Mouse (Mus musculus): ENCODE measurements at regions not wholly inside any gene's neighbourhood (a gene's known extent, or its start where the extent isn't known, plus 50 kb on each side); places are given as distances from the start of the nearest gene placed in this dataset.
"Not testable (repeated sequence)": the region's sequence is repeated elsewhere in the genome, so short reads cannot be mapped to it uniquely, and the experiment has no call there.

DNA sequence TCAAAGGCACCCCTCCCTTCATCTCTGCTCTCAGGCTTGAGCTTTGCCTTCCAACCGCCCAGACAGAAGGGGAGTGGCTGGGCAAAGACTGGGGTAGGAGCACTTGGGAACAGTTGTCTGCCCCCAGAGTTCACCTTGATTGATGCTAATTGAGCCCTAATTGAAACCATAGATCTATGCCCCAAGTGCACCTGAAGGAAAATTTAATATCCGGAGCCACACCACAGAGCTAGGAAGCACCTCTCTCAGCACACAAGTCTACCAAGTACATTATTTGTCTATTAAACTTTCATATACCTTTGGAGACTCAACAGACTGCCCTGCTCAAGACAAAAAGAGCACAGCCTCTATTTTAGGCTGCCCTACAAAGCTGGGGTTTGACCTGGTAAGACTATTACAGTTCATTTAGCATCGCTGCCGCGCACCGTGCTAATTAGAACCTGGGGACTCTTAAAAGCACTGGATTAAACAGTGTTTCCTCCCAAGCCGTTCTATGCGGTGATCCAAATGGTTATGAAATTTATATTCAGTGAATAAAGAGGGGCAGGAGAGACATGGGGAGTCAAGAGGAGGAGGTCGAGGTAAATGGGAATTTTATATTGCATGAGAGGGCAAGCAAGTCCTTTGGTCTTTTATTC, 229.8 kb downstream of the Utp18 start:
- ATAC-seq (ENCODE audit: insufficient number of reproducible peaks, low FRiP score, low TSS enrichment), result no peak

DNA sequence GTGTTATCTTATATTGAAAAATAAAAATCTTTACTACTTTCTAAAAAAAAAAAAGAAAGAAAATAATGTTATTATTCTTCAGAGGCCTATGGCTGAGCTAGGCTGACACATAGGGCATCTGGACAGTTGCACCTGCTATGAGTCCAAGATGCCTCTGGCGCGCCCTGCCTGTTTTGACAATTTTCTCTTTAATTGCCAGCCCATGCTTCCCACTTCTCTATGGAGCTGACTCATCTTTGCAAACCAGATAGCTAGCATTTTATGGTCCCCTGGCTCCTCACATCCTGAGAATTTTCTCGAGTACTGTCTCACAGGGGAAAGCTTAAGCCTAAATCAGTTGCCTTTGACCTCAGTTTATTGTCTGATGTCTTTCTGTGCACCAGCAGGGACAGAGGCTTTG, 232.2 kb downstream of the Utp18 start:
- ATAC-seq (ENCODE audit: insufficient number of reproducible peaks, low FRiP score, low TSS enrichment), result no peak

DNA sequence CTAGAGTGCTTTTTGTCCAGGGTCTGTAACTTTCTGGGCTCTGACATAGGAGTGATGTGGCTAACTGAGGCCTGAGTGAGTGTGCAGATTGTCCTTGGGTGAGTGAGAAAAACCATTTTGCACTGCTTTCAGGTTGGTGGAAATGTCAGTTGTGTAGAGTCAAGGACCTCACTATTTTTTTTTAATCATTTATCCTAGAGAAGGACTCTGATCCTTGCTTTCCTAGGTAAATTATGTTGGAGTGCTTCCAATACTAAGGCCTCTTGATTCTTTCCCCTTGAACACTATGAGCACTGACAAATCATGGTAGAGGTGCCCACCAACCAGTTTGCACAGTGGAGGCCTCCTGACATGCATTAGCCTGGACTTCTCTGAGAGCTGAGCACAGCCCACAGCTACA, 233.6 kb downstream of the Utp18 start:
- not testable (repeated sequence) for ATAC-seq (ENCODE audit: insufficient number of reproducible peaks, low FRiP score, low TSS enrichment)

Measured in cerebellum, adult (tissue).